ENCODE assay signal across 13 mouse cellular contexts in the genomic region with DNA sequence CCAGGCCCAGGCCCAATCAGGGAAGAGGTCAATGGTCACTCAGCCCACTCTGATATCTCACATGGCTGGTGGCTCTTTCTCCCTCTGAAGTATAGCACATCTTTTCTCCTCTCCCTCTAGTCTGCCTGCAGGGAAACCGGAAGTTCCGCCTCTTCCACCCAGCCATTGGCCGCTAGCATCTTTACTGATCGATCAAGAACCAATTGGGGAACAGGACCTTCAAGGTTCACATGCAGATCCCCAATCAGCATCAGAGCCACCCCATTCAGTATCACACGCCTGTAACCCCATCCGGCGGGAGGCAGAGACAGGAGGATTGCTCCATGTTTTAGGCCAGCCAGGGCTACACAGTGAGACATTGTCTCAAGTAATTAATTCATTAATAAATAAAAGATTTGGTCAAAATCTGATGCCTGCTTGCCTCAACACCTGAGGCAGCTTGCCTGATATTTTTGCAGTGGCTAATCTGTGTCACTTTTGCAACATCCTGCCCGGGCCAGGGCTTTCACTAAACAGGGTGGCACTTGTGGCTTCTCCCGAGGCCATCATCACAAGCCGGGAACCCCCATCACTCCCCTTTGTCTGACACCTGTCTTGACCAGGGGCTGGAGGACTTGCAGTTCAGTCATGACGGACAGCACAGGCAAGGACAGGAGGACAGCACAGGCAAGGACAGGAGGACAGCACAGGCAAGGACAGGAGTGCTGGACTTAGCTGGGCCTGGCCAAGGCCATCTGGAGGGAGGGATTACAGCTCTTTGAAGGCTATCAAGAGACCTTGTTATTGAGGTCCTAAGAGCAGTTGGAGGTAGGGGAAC. TPM values are rescaled to one million over a fixed set of nuclear protein-coding genes. Genes with fewer than 3 reads are reported as not detected.
DNase-seq lines count a peak whose midpoint lies in the region; ATAC-seq lines count a peak whose summit lies in the region.
"Had no signal": no experiment of that assay in that cellular context is flagged by ENCODE, and none has a peak within 500 bp of the region (broad histone marks: within the 10 kb centered on the region; RNA-seq: fewer than 3 reads in every experiment).

No protein-coding gene starts in this region.

- intact Hi-C loops in heart, postnatal 36 days (cut with DNase I) = no loop called here

- 88% methylated on average over 11 of the region's 11 CpGs for WGBS in midbrain, embryonic 11.5 days
- 92% methylated on average over 11 of the region's 11 CpGs for WGBS in midbrain, embryonic 13.5 days

- H3K27me3 ChIP-seq in midbrain, embryonic 11.5 days (ENCODE audit: control insufficient read depth, insufficient read depth, low read length) = no peaks in the 10 kb centered on the region
- 0 out of 2 replicates have a peak, but pooled peaks cover 2% of the 10 kb centered on the region for H3K27me3 ChIP-seq in midbrain, embryonic 13.5 days
- H3K27me3 ChIP-seq: heart, embryonic 13.5 days; neural tube, embryonic 13.5 days had no signal

- no peak overlapping the region for H3K9ac ChIP-seq in midbrain, embryonic 11.5 days (ENCODE audit: low read length)
- H3K9ac ChIP-seq in midbrain, embryonic 13.5 days (replicated peaks) = no peak overlapping the region
- H3K9ac ChIP-seq: heart, embryonic 13.5 days; limb, embryonic 13.5 days; neural tube, embryonic 13.5 days had no signal

- no peaks in the 10 kb centered on the region for H3K9me3 ChIP-seq in midbrain, embryonic 11.5 days (ENCODE audit: control insufficient read depth, low read length)
- H3K9me3 ChIP-seq in midbrain, embryonic 13.5 days = no peaks in the 10 kb centered on the region
- H3K9me3 ChIP-seq: heart, embryonic 13.5 days; limb, embryonic 13.5 days; neural tube, embryonic 13.5 days had no signal

- no peak overlapping the region for H3K27ac ChIP-seq in midbrain, embryonic 11.5 days (ENCODE audit: low read depth, low read length)
- H3K27ac ChIP-seq in midbrain, embryonic 13.5 days = no peak overlapping the region
- H3K27ac ChIP-seq: heart, embryonic 13.5 days; limb, embryonic 13.5 days; neural tube, embryonic 13.5 days had no signal

- DNase-seq in midbrain, embryonic 11.5 days (ENCODE audit: low spot score, missing footprints) = peak; percentile 82
- peak; percentile 98 for DNase-seq in ES-CJ7 (ENCODE audit: low read depth, low spot score)
- peak; percentile 39 for DNase-seq in adrenal gland, postnatal 10 days
- DNase-seq in heart, postnatal 36 days = no peak
- DNase-seq in gastrocnemius, adult 8-10 months (ENCODE audit: low spot score in 2 of 2) = no peak
- DNase-seq: kidney, postnatal 36 days; right cerebral cortex, postnatal 4 days had no signal

- no peaks in the 10 kb centered on the region for H3K4me1 ChIP-seq in midbrain, embryonic 11.5 days (ENCODE audit: control insufficient read depth, insufficient read depth, low read length)
- no peaks in the 10 kb centered on the region for H3K4me1 ChIP-seq in midbrain, embryonic 13.5 days (replicated peaks)
- H3K4me1 ChIP-seq: limb, embryonic 13.5 days; neural tube, embryonic 13.5 days had no signal

- H3K4me3 ChIP-seq in midbrain, embryonic 11.5 days (ENCODE audit: low read depth, low read length) = no peak overlapping the region
- H3K4me3 ChIP-seq in midbrain, embryonic 13.5 days (replicated peaks) = no peak overlapping the region
- H3K4me3 ChIP-seq: heart, embryonic 13.5 days; limb, embryonic 13.5 days; megakaryocyte, embryonic 14.5 days; neural tube, embryonic 13.5 days had no signal

- no peaks in the 10 kb centered on the region for H3K36me3 ChIP-seq in midbrain, embryonic 11.5 days (ENCODE audit: control insufficient read depth, insufficient read depth, low read length)
- H3K36me3 ChIP-seq in midbrain, embryonic 13.5 days = peaks cover 4% of the 10 kb centered on the region; the same call in 1 of the 2 replicates

- no peak overlapping the region for H3K4me2 ChIP-seq in midbrain, embryonic 11.5 days
- H3K4me2 ChIP-seq in midbrain, embryonic 13.5 days (replicated peaks) = no peak overlapping the region
- H3K4me2 ChIP-seq: heart, embryonic 13.5 days; limb, embryonic 13.5 days; neural tube, embryonic 13.5 days had no signal

- ATAC-seq in midbrain, embryonic 11.5 days (ENCODE audit: low FRiP score) = no peak
- no peak for ATAC-seq in midbrain, embryonic 13.5 days
- peak; percentile 50 for ATAC-seq in megakaryocyte progenitor cell, adult 5-6 weeks (replicated peaks; ENCODE audit: poor library complexity)

RNA-seq across cellular contexts. Expression of gene Arid5a, which starts 7.6 kb away (rescaled TPM):
- polyA plus RNA-seq in midbrain, embryonic 11.5 days (2014; fragmentation: Nextera tagmentation; extraction: Ambion mirVana) = 1.8 and 2.0 TPM in 2 replicates
- polyA plus RNA-seq in midbrain, embryonic 13.5 days (2015; fragmentation: Nextera tagmentation; extraction: Ambion mirVana) = 2.3 and 2.4 TPM in 2 replicates
- total RNA-seq in adrenal gland, postnatal 10 days (2021) = 1 to 10 TPM; 8.9 to 9.2 TPM
- 13.2 and 13.8 TPM in 2 replicates for total RNA-seq in megakaryocyte progenitor cell, adult 5-6 weeks (2015)
- total RNA-seq in megakaryocyte progenitor cell, adult 5-6 weeks (2017) = 24.9 and 29.5 TPM in 2 replicates
- total RNA-seq in heart, postnatal 36 days (2021) = 10 to 100 TPM; 10.4 to 15.1 TPM
- 1 to 10 TPM; 4.1 to 10.0 (median 7.3) TPM for total RNA-seq in gastrocnemius, adult 8-10 months (2022)

RNA-seq across cellular contexts. Expression of gene Neurl3, which starts 40.7 kb away (rescaled TPM):
- 0.33 and 0.57 TPM in 2 replicates for polyA plus RNA-seq in midbrain, embryonic 11.5 days (2014; fragmentation: Nextera tagmentation; extraction: Ambion mirVana)
- polyA plus RNA-seq in midbrain, embryonic 13.5 days (2015; fragmentation: Nextera tagmentation; extraction: Ambion mirVana) = 0.67 and 0.85 TPM in 2 replicates
- total RNA-seq in adrenal gland, postnatal 10 days (2021) = 1 to 10 TPM; 4.9 to 7.4 TPM
- total RNA-seq in megakaryocyte progenitor cell, adult 5-6 weeks (2015) = 8.5 and 11.4 TPM in 2 replicates
- 14.4 and 15.9 TPM in 2 replicates for total RNA-seq in megakaryocyte progenitor cell, adult 5-6 weeks (2017)
- 1 to 10 TPM; 3.6 to 3.9 TPM for total RNA-seq in heart, postnatal 36 days (2021)
- 1 to 10 TPM in 1 of 4 experiments, under 1 TPM in 3; 0.27 to 1.1 (median 0.40) TPM for total RNA-seq in gastrocnemius, adult 8-10 months (2022)

RNA-seq across cellular contexts. Expression of gene Kansl3, which starts 53.8 kb away (rescaled TPM):
- polyA plus RNA-seq in midbrain, embryonic 11.5 days (2014; fragmentation: Nextera tagmentation; extraction: Ambion mirVana) = 28.1 and 33.9 TPM in 2 replicates
- polyA plus RNA-seq in midbrain, embryonic 13.5 days (2015; fragmentation: Nextera tagmentation; extraction: Ambion mirVana) = 40.6 and 41.9 TPM in 2 replicates
- 100 to 1,000 TPM in 1 of 2 experiments, 10 to 100 TPM in 1; 82.9 to 103 TPM for total RNA-seq in adrenal gland, postnatal 10 days (2021)
- 14.0 and 15.1 TPM in 2 replicates for total RNA-seq in megakaryocyte progenitor cell, adult 5-6 weeks (2015)
- 31.7 and 46.5 TPM in 2 replicates for total RNA-seq in megakaryocyte progenitor cell, adult 5-6 weeks (2017)
- total RNA-seq in heart, postnatal 36 days (2021) = 10 to 100 TPM; 58.7 to 63.6 TPM
- total RNA-seq in gastrocnemius, adult 8-10 months (2022) = 10 to 100 TPM; 34.1 to 50.1 (median 38.7) TPM

RNA-seq across cellular contexts. Expression of gene Fer1l5, which starts 56.9 kb away (rescaled TPM):
- polyA plus RNA-seq in midbrain, embryonic 11.5 days (2014; fragmentation: Nextera tagmentation; extraction: Ambion mirVana) = 1.4 and 2.0 TPM in 2 replicates
- polyA plus RNA-seq in midbrain, embryonic 13.5 days (2015; fragmentation: Nextera tagmentation; extraction: Ambion mirVana) = 1.9 and 2.5 TPM in 2 replicates
- total RNA-seq in adrenal gland, postnatal 10 days (2021) = under 1 TPM in 1 of 2 experiments, not detected in 1; 0.06 TPM
- not detected in 2 replicates for total RNA-seq in megakaryocyte progenitor cell, adult 5-6 weeks (2015)
- total RNA-seq in megakaryocyte progenitor cell, adult 5-6 weeks (2017) = 0.04 and 0.30 TPM in 2 replicates
- not detected for total RNA-seq in heart, postnatal 36 days (2021)
- not detected for total RNA-seq in gastrocnemius, adult 8-10 months (2022)

Comparison
In these comparisons a context has a peak if more than half of its experiments do, and no peak if none do; other contexts are left out.
1. DNase-seq: peak in midbrain, embryonic 11.5 days (single experiment), ES-CJ7 (single experiment) and adrenal gland, postnatal 10 days (single experiment); none in heart, postnatal 36 days (0 of 2) and gastrocnemius, adult 8-10 months (0 of 2).